ENCODE assay signal across 34 mouse cellular contexts in genomic region chr14:49201073-49201778, GRCm38 (mm10). TPM values are rescaled to one million over a fixed set of nuclear protein-coding genes. Genes with fewer than 3 reads are reported as not detected.
DNase-seq lines count a peak whose midpoint lies in the region; ATAC-seq lines count a peak whose summit lies in the region.
"Had no signal": no experiment of that assay in that cellular context is flagged by ENCODE, and none has a peak within 500 bp of the region (broad histone marks: within the 10 kb centered on the region; RNA-seq: fewer than 3 reads in every experiment).

No protein-coding gene starts in this region.

- H3K27ac ChIP-seq in lung, embryonic 15.5 days = 0 out of 2 replicates have a peak overlapping the region, but pooled peaks have one; percentile 15
- H3K27ac ChIP-seq: forebrain, embryonic 13.5 days; heart, embryonic 15.5 days; hindbrain, embryonic 12.5 days; hindbrain, postnatal 0 days; intestine, embryonic 15.5 days; limb, embryonic 12.5 days; midbrain, embryonic 10.5 days; midbrain, embryonic 15.5 days had no signal

- H3K9ac ChIP-seq in lung, embryonic 15.5 days = no peak overlapping the region
- H3K9ac ChIP-seq: forebrain, embryonic 13.5 days; heart, embryonic 15.5 days; hindbrain, embryonic 12.5 days; intestine, embryonic 15.5 days; limb, embryonic 12.5 days; midbrain, embryonic 15.5 days had no signal

- 36% methylated on average over 9 of the region's 9 CpGs for WGBS in lung, embryonic 15.5 days

- H3K4me1 ChIP-seq in lung, embryonic 15.5 days = no peaks in the 10 kb centered on the region
- H3K4me1 ChIP-seq: forebrain, embryonic 13.5 days; heart, embryonic 15.5 days; hindbrain, embryonic 12.5 days; intestine, embryonic 15.5 days; limb, embryonic 12.5 days; midbrain, embryonic 10.5 days; midbrain, embryonic 15.5 days had no signal

- H3K27me3 ChIP-seq in lung, embryonic 15.5 days = no peaks in the 10 kb centered on the region
- H3K27me3 ChIP-seq: forebrain, embryonic 13.5 days; heart, embryonic 15.5 days; hindbrain, embryonic 12.5 days; intestine, embryonic 15.5 days; limb, embryonic 12.5 days; midbrain, embryonic 15.5 days had no signal

- DNase-seq in lung, postnatal 14 days = no peak
- DNase-seq in forelimb bud, embryonic 11.5 days (ENCODE audit: low read depth, low spot score) = peak; percentile 8
- peak; percentile 15 for DNase-seq in lung, postnatal 36 days
- no peak for DNase-seq in testis, postnatal 14 days (ENCODE audit: low spot score)
- DNase-seq in thymus, adult 18-20 months = no peak
- DNase-seq in layer of hippocampus, postnatal 14 days (ENCODE audit: low spot score in 2 of 2) = no peak
- DNase-seq: adrenal gland, postnatal 10 days; B cell, adult 2 months; cerebellum, adult 11-12 months; cerebellum, adult 9-11 months; gastrocnemius, postnatal 14 days; kidney, adult 2 months; kidney, postnatal 10 days; right cerebral cortex, adult 18-20 months; spleen, adult 18-20 months; thymus, adult 2 months; thymus, postnatal 36 days had no signal

- H3K4me2 ChIP-seq in lung, embryonic 15.5 days = no peak overlapping the region
- H3K4me2 ChIP-seq: forebrain, embryonic 13.5 days; heart, embryonic 15.5 days; hindbrain, embryonic 12.5 days; intestine, embryonic 15.5 days; limb, embryonic 12.5 days; liver, embryonic 11.5 days; midbrain, embryonic 15.5 days had no signal

- no peak overlapping the region for H3K4me3 ChIP-seq in lung, embryonic 15.5 days
- H3K4me3 ChIP-seq: erythroblast, embryonic 14.5 days; forebrain, embryonic 13.5 days; heart, embryonic 15.5 days; hindbrain, embryonic 12.5 days; intestine, embryonic 15.5 days; limb, embryonic 12.5 days; midbrain, embryonic 10.5 days; midbrain, embryonic 15.5 days had no signal

- no peaks in the 10 kb centered on the region for H3K36me3 ChIP-seq in lung, embryonic 15.5 days
- H3K36me3 ChIP-seq: heart, embryonic 15.5 days; hindbrain, embryonic 12.5 days; intestine, embryonic 15.5 days; limb, embryonic 12.5 days; midbrain, embryonic 10.5 days; midbrain, embryonic 15.5 days had no signal

- no peaks in the 10 kb centered on the region for H3K9me3 ChIP-seq in lung, embryonic 15.5 days
- H3K9me3 ChIP-seq: forebrain, embryonic 13.5 days; heart, embryonic 15.5 days; hindbrain, embryonic 12.5 days; intestine, embryonic 15.5 days; limb, embryonic 12.5 days; midbrain, embryonic 10.5 days; midbrain, embryonic 15.5 days had no signal

- no peak; the same call in 1 of the 2 replicates for ATAC-seq in lung, embryonic 15.5 days (ENCODE audit: borderline replicate concordance, extremely low read depth, low FRiP score, low TSS enrichment)
- ATAC-seq: forebrain, embryonic 13.5 days; hindbrain, postnatal 0 days; intestine, embryonic 15.5 days; midbrain, embryonic 15.5 days had no signal

RNA-seq across cellular contexts. Expression of gene Naa30, which starts 29.2 kb away (rescaled TPM):
- polyA plus RNA-seq in lung, embryonic 15.5 days (2015; fragmentation: Nextera tagmentation; extraction: Ambion mirVana) = 9.6 and 10.4 TPM in 2 replicates
- total RNA-seq in layer of hippocampus, postnatal 14 days (2021) = 10 to 100 TPM; 34.3 to 36.4 TPM

RNA-seq across cellular contexts. Expression of gene ccdc198, which starts 44.0 kb away (rescaled TPM):
- 8.9 and 9.0 TPM in 2 replicates for polyA plus RNA-seq in lung, embryonic 15.5 days (2015; fragmentation: Nextera tagmentation; extraction: Ambion mirVana)
- total RNA-seq in layer of hippocampus, postnatal 14 days (2021) = not detected
- total RNA-seq: ES-E14; gastrocnemius, postnatal 14 days; granulocyte monocyte progenitor cell, adult 5-6 weeks; heart, postnatal 25 days; hindbrain, postnatal 0 days; left cerebral cortex, postnatal 14 days; megakaryocyte progenitor cell, adult 5-6 weeks had no signal
- polyA plus RNA-seq: embryonic facial prominence, embryonic 14.5 days; erythroblast, embryonic 14.5 days; thymus, adult 2 months had no signal

Comparison
In these comparisons a context has a peak if more than half of its experiments do, and no peak if none do; other contexts are left out.
1. DNase-seq: peak in forelimb bud, embryonic 11.5 days (single experiment) and lung, postnatal 36 days (single experiment); none in lung, postnatal 14 days (single experiment), testis, postnatal 14 days (single experiment), thymus, adult 18-20 months (0 of 2) and layer of hippocampus, postnatal 14 days (0 of 2).